Mouse (Mus musculus) spleen, adult 2 months (tissue): ENCODE data around the gene Alx3.

Experiments
- CTCF ChIP-seq: fragments of 200-500 bp; IDR thresholded peaks from 2 replicates; pipeline ENCODE4 v1.5.1; 2011; ENCODE audit warnings: mild to moderate bottlenecking, inconsistent platforms; ENCODE audit not compliant: insufficient read depth, insufficient read length, insufficient replicate concordance; ENCODE audit errors: extremely low read depth
- POLR2A ChIP-seq: fragments of 200-500 bp; IDR thresholded peaks from 2 replicates; pipeline ENCODE4 v1.6.1; 2011; ENCODE audit warnings: low read depth, low read length, inconsistent platforms

DNA sequence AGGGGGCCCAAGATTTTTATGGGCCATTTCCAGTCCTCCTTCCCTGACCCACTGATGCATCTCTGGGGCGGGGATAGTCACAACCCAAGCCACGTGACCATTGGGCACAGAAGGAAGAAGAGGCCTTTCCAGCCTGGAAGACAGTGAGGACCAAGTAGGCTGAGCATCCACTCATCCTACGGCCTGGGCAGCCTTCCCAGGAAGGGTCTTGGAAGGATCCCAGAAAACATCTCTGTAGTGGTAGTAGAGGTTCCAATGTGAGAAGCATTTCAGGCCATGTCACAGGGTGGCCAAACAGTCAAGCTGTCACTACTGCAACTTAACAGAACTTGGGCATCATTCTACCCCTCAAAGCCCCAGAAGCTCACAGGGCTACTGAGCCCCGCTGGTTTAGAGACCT, 32.2 kb upstream of the Alx3 start:
- TF ChIP-seq CTCF (no peak), POLR2A (no peak)
